Mouse (Mus musculus) lung, postnatal 0 days (tissue): ENCODE measurements at regions not wholly inside any gene's neighbourhood (a gene's known extent, or its start where the extent isn't known, plus 50 kb on each side); places are given as distances from the start of the nearest gene placed in this dataset.

Experiments used
- ATAC-seq: fragments of 200-750 bp; cut with Nextera tagmentation; 2 replicates; pipeline ENCODE4 v1.8.0; 2017; ENCODE audit warnings: moderate library complexity
- DNase-seq: peaks from one replicate; pipeline ENCODE4 v3.0.0-alpha.2; 2016; ENCODE audit warnings: low spot score
- H3K27ac ChIP-seq: fragments of 300-500 bp; sonication (generic); 2 replicates; pipeline ENCODE4 v1.5.1; 2014; ENCODE audit warnings: antibody characterized with exemption, mild to moderate bottlenecking, low read length, mixed read lengths
- H3K27me3 ChIP-seq: fragments of 300-500 bp; sonication (generic); replicated peaks from 2 replicates; pipeline ENCODE4 v1.6.1; 2014; ENCODE audit warnings: low read length, mixed read lengths; ENCODE audit not compliant: insufficient read depth
- H3K36me3 ChIP-seq: fragments of 300-500 bp; sonication (generic); 2 replicates; pipeline ENCODE4 v1.6.1; 2014; ENCODE audit warnings: low read length, mixed read lengths; ENCODE audit not compliant: insufficient read depth
- H3K4me1 ChIP-seq: fragments of 300-500 bp; sonication (generic); 2 replicates; pipeline ENCODE4 v1.6.1; 2014; ENCODE audit warnings: antibody characterized with exemption, low read depth, low read length, mixed read lengths; ENCODE audit not compliant: insufficient read depth
- H3K4me2 ChIP-seq: fragments of 300-500 bp; sonication (generic); replicated peaks from 2 replicates; pipeline ENCODE4 v1.6.1; 2014; ENCODE audit warnings: low read depth, mild to moderate bottlenecking, low read length, moderate library complexity, mixed read lengths
- H3K4me3 ChIP-seq: fragments of 300-500 bp; sonication (generic); 2 replicates; pipeline ENCODE4 v1.5.1; 2014; ENCODE audit warnings: low read depth, low read length
- H3K9ac ChIP-seq: fragments of 300-500 bp; sonication (generic); replicated peaks from 2 replicates; pipeline ENCODE4 v1.6.1; 2014; ENCODE audit warnings: low read depth, mild to moderate bottlenecking
- H3K9me3 ChIP-seq: fragments of 300-500 bp; sonication (generic); 2 replicates; pipeline ENCODE4 v1.6.1; 2016; ENCODE audit warnings: low read length, mixed read lengths
- CTCF ChIP-seq: IDR thresholded peaks from 2 replicates; pipeline ENCODE4 v1.5.1; 2016; ENCODE audit warnings: antibody characterized with exemption, mild to moderate bottlenecking
- EP300 ChIP-seq: IDR thresholded peaks from 2 replicates; pipeline ENCODE4 v1.6.1; 2016; ENCODE audit warnings: antibody characterized with exemption, mild to moderate bottlenecking, control low read depth
- WGBS: fragments of 180-500 bp; shearing (Covaris S2); extraction: QIAGEN DNeasy Blood & Tissue Kit; methylation state at CpG from one replicate; pipeline ENCODE4 v1.1.7; 2014; 5-methylcytosine and 5-hydroxymethylcytosine counted together

GRCm38 (mm10) chr1:133529817-133530216 is 80.3 kb downstream of the Snrpe start:
- WGBS = 87% methylated on average over 10 of the region's 10 CpGs
- TF ChIP-seq EP300 = no peak
- TF ChIP-seq CTCF = no peak

DNA sequence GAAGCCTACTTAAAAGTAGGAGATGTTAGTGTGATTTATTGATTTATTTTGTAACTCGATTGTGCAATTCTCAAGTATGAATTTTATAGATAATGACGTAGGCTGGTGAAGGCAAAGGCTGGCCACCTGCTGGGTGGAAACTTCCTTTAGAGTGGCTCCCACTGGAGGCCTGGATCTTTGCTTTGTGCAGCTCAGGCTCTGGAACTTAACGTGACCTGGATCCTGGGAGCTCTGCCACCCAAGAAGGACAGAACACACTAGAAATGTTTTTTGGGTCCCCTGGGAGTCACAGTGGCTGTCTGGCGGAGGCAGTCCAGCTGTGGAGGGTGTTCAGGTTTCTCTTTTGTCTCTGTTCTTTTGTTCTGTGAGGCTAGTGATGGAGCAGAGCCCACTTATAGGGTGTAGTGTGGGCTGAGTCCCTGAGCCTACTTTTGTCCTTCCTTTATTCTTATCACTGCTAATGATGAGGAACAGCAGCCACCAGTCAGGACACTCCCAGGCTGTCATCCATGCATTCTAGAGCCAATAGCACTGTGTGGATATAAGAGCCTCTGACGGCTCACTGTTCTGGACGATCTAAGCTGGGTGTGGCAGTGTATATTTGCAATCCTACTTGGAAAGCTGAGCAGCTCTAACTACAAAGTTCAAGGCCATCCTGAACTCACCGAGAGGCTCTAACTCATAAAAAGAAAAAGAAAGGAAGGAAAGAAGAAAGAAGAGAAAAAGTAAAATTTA is 82.3 kb downstream of the Snrpe start:
- TF ChIP-seq EP300 (no peak), CTCF (no peak)
- no peaks in the 10 kb centered on the region for H3K36me3 ChIP-seq
- H3K4me2 ChIP-seq = no peak overlapping the region
- H3K4me3 ChIP-seq = no peak overlapping the region
- H3K27me3 ChIP-seq = no peaks in the 10 kb centered on the region
- no peak overlapping the region for H3K9ac ChIP-seq
- H3K9me3 ChIP-seq = no peaks in the 10 kb centered on the region
- no peak overlapping the region for H3K27ac ChIP-seq
- DNase-seq (no peak), ATAC-seq (no peak)
- no peaks in the 10 kb centered on the region for H3K4me1 ChIP-seq
- 44% methylated on average over 7 of the region's 7 CpGs for WGBS

More at GRCm38 (mm10) chr1:133529817-133530216, 80.3 kb downstream of the Snrpe start:
- Histone ChIP-seq H3K9me3 (no peaks in the 10 kb centered on the region), H3K27me3 (no peaks in the 10 kb centered on the region), H3K4me1 (no peaks in the 10 kb centered on the region), H3K4me3 (no peak overlapping the region), H3K27ac (no peak overlapping the region), H3K36me3 (no peaks in the 10 kb centered on the region), H3K9ac (no peak overlapping the region), H3K4me2 (no peak overlapping the region)
- ATAC-seq = no peak
- DNase-seq = no peak

GRCm38 (mm10) chr1:133522825-133523224 is 87.3 kb downstream of the Snrpe start:
- TF ChIP-seq EP300 = no peak
- no peak for TF ChIP-seq CTCF
- Histone ChIP-seq H3K4me1 (no peaks in the 10 kb centered on the region), H3K36me3 (no peaks in the 10 kb centered on the region)

GRCm38 (mm10) chr1:133520652-133521051 is 89.4 kb downstream of the Snrpe start:
- no peaks in the 10 kb centered on the region for H3K4me1 ChIP-seq
- no peak for TF ChIP-seq CTCF
- no peak for TF ChIP-seq EP300
- H3K27me3 ChIP-seq = no peaks in the 10 kb centered on the region
- H3K4me3 ChIP-seq = no peak overlapping the region
- WGBS = 50% methylated on average over 8 of the region's 8 CpGs
- no peak overlapping the region for H3K9ac ChIP-seq
- no peak for ATAC-seq
- H3K4me2 ChIP-seq = no peak overlapping the region
- H3K36me3 ChIP-seq = no peaks in the 10 kb centered on the region
- no peak for DNase-seq
- no peak overlapping the region for H3K27ac ChIP-seq
- H3K9me3 ChIP-seq = no peaks in the 10 kb centered on the region

More at GRCm38 (mm10) chr1:133522825-133523224, 87.3 kb downstream of the Snrpe start:
- Histone ChIP-seq H3K27me3 (no peaks in the 10 kb centered on the region), H3K4me2 (no peak overlapping the region), H3K27ac (no peak overlapping the region), H3K9ac (no peak overlapping the region), H3K4me3 (no peak overlapping the region), H3K9me3 (no peaks in the 10 kb centered on the region)
- WGBS = 89% methylated on average over 1 of the region's 1 CpGs
- ATAC-seq (no peak), DNase-seq (no peak)

- Histone ChIP-seq H3K27ac (no peak overlapping the region), H3K27me3 (no peaks in the 10 kb centered on the region), H3K9ac (no peak overlapping the region), H3K4me3 (no peak overlapping the region), H3K36me3 (no peaks in the 10 kb centered on the region), H3K9me3 (no peaks in the 10 kb centered on the region), H3K4me1 (no peaks in the 10 kb centered on the region), H3K4me2 (no peak overlapping the region)
- DNase-seq (no peak), ATAC-seq (no peak)
- no peak for TF ChIP-seq CTCF
- TF ChIP-seq EP300 = no peak
- 97% methylated on average over 5 of the region's 5 CpGs for WGBS
Measured at GRCm38 (mm10) chr1:133517020-133517419, 92.8 kb upstream of the Sox13 start.

DNA sequence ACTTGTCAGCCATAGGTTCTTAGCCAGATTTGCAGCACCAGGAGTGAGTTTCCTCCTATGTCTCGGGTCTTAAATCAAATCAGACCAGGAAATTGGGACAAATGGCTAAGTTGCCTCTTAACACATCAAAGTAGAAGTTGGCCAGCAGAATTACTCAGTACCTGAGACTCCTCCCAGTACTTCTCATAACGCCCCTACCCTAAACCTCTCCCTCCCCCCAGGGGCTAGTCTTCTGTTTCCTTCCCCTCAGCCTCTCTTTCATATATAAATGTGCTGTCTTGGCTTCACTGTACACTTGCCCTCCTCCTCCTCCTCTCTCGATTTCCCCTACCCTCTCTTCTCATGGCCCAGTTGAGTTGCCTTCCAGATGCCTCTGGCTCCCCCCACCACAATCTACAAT is 79.9 kb upstream of the Sox13 start:
- no peak for DNase-seq
- ATAC-seq = no peak
- no peak for TF ChIP-seq EP300
- no peak for TF ChIP-seq CTCF
- no peak overlapping the region for H3K4me2 ChIP-seq
- no peaks in the 10 kb centered on the region for H3K27me3 ChIP-seq
- H3K9ac ChIP-seq = no peak overlapping the region
- no peaks in the 10 kb centered on the region for H3K36me3 ChIP-seq
- no peak overlapping the region for H3K4me3 ChIP-seq
- WGBS = 56% methylated on average over 3 of the region's 3 CpGs
- H3K27ac ChIP-seq = no peak overlapping the region
- H3K4me1 ChIP-seq = no peaks in the 10 kb centered on the region
- H3K9me3 ChIP-seq = no peaks in the 10 kb centered on the region

DNA sequence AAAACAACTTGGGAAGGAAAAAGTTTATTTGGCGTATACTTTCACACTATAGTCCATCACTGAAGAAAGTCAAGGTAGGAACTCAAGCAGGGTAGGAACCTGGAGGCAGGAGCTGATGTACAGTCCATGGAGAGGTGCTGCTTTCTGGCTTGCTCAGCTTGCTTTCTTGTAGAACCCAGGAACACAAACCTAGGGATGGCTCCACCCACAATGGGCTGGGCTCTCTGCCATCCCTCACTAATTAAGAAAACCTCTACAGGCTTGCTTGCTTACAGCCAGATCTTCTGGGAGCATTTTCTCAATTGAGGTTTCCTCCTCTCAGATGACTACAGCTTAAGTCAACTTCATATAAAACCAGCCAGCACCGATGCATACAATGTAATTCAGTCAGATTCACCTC is 79.2 kb upstream of the Sox13 start:
- Histone ChIP-seq H3K27me3 (no peaks in the 10 kb centered on the region), H3K9me3 (no peaks in the 10 kb centered on the region), H3K27ac (no peak overlapping the region), H3K4me3 (no peak overlapping the region), H3K4me1 (no peaks in the 10 kb centered on the region), H3K36me3 (no peaks in the 10 kb centered on the region), H3K4me2 (no peak overlapping the region), H3K9ac (no peak overlapping the region)
- TF ChIP-seq EP300 (no peak), CTCF (no peak)
- DNase-seq (no peak), ATAC-seq (no peak)
- 96% methylated on average over 2 of the region's 2 CpGs for WGBS
